Mouse (Mus musculus): ENCODE measurements around the gene Elf1. TPM values are rescaled to one million over a fixed set of nuclear protein-coding genes. Genes with fewer than 3 reads are reported as not detected.

The Elf1 gene
- polyA plus RNA-seq, 1 experiment from 2014 or later: 19.2 TPM

GRCm38 (mm10) chr14:79486993-79487731 lies 6.2 kb downstream of the Elf1 start:
- Histone ChIP-seq H3K36me3 (ENCODE audit: control insufficient read depth, insufficient read depth, low read length) (no peaks in the 10 kb centered on the region), H3K27ac (ENCODE audit: low read length) (peak overlapping the region; percentile 64), H3K9ac (ENCODE audit: low read length) (peak overlapping the region; percentile 49), H3K9me3 (replicated peaks; ENCODE audit: control insufficient read depth, low read length) (no peaks in the 10 kb centered on the region), H3K27me3 (ENCODE audit: control insufficient read depth, insufficient read depth, low read length) (no peaks in the 10 kb centered on the region), H3K4me3 (replicated peaks; ENCODE audit: low read length) (peak overlapping the region; percentile 41), H3K4me2 (ENCODE audit: low read depth, low read length) (peak overlapping the region; percentile 52), H3K4me1 (ENCODE audit: control insufficient read depth, insufficient read depth, low read length) (peaks cover 47% of the 10 kb centered on the region)
- no peak for ATAC-seq (ENCODE audit: insufficient read depth, low FRiP score)
- WGBS: 9% methylated on average over 19 of the region's 19 CpGs

DNA sequence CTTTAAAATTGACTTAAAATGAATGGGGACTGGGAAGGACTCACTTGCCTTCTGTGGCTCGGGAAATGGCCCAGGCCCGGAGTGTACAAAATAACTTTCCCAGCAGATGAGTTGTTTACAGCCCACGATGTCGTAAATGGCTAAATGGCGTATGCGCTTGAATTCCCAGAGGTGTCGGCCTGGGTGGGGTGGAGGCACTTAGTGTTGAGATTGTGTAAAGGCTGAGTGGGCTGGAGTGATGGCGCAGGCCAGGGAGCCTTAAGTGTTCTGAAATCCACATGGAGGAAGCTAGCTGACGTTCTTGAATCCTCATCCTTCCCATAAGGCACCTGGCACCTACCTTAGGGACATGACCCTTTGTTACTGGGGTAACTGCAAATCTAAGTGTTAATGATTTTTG lies 7.5 kb downstream of the Elf1 start:
- H3K4me1 ChIP-seq (ENCODE audit: control insufficient read depth, insufficient read depth, low read length): peaks cover 38% of the 10 kb centered on the region
- no peaks in the 10 kb centered on the region for H3K36me3 ChIP-seq (ENCODE audit: control insufficient read depth, insufficient read depth, low read length)
- no peak overlapping the region for H3K4me3 ChIP-seq (replicated peaks; ENCODE audit: low read length)
- 69% methylated on average over 9 of the region's 9 CpGs for WGBS
- H3K27ac ChIP-seq (ENCODE audit: low read length): peak overlapping the region; percentile 17; the same call in 1 of the 2 replicates
- no peak for ATAC-seq (ENCODE audit: insufficient read depth, low FRiP score)
- no peak overlapping the region for H3K4me2 ChIP-seq (ENCODE audit: low read depth, low read length)
- no peaks in the 10 kb centered on the region for H3K27me3 ChIP-seq (ENCODE audit: control insufficient read depth, insufficient read depth, low read length)
- no peak overlapping the region for H3K9ac ChIP-seq (ENCODE audit: low read length)
- H3K9me3 ChIP-seq (replicated peaks; ENCODE audit: control insufficient read depth, low read length): no peaks in the 10 kb centered on the region

GRCm38 (mm10) chr14:79489150-79489549 lies 8.2 kb downstream of the Elf1 start:
- Histone ChIP-seq H3K4me3 (replicated peaks; ENCODE audit: low read length) (no peak overlapping the region), H3K9me3 (replicated peaks; ENCODE audit: control insufficient read depth, low read length) (no peaks in the 10 kb centered on the region), H3K9ac (ENCODE audit: low read length) (no peak overlapping the region), H3K4me2 (ENCODE audit: low read depth, low read length) (no peak overlapping the region), H3K36me3 (ENCODE audit: control insufficient read depth, insufficient read depth, low read length) (no peaks in the 10 kb centered on the region), H3K27ac (ENCODE audit: low read length) (no peak overlapping the region), H3K27me3 (ENCODE audit: control insufficient read depth, insufficient read depth, low read length) (no peaks in the 10 kb centered on the region), H3K4me1 (ENCODE audit: control insufficient read depth, insufficient read depth, low read length) (peaks cover 34% of the 10 kb centered on the region)
- no peak for ATAC-seq (ENCODE audit: insufficient read depth, low FRiP score)
- WGBS: 66% methylated on average over 12 of the region's 12 CpGs

- H3K9me3 ChIP-seq (replicated peaks; ENCODE audit: control insufficient read depth, low read length): no peaks in the 10 kb centered on the region
- no peaks in the 10 kb centered on the region for H3K27me3 ChIP-seq (ENCODE audit: control insufficient read depth, insufficient read depth, low read length)
- H3K36me3 ChIP-seq (ENCODE audit: control insufficient read depth, insufficient read depth, low read length): no peaks in the 10 kb centered on the region
- no peak overlapping the region for H3K4me3 ChIP-seq (replicated peaks; ENCODE audit: low read length)
- no peak overlapping the region for H3K4me2 ChIP-seq (ENCODE audit: low read depth, low read length)
- ATAC-seq (ENCODE audit: insufficient read depth, low FRiP score): no peak
- no peak overlapping the region for H3K9ac ChIP-seq (ENCODE audit: low read length)
- peaks cover 29% of the 10 kb centered on the region for H3K4me1 ChIP-seq (ENCODE audit: control insufficient read depth, insufficient read depth, low read length)
- no peak overlapping the region for H3K27ac ChIP-seq (ENCODE audit: low read length)
- 64% methylated on average over 3 of the region's 3 CpGs for WGBS
These were observed 9.3 kb downstream of the Elf1 start for GRCm38 (mm10) chr14:79490246-79490645.

GRCm38 (mm10) chr14:79494349-79494748 lies 13.4 kb downstream of the Elf1 start:
- H3K36me3 ChIP-seq (ENCODE audit: control insufficient read depth, insufficient read depth, low read length): no peaks in the 10 kb centered on the region
- no peaks in the 10 kb centered on the region for H3K9me3 ChIP-seq (replicated peaks; ENCODE audit: control insufficient read depth, low read length)
- 81% methylated on average over 6 of the region's 6 CpGs for WGBS
- H3K4me3 ChIP-seq (replicated peaks; ENCODE audit: low read length): no peak overlapping the region
- H3K27ac ChIP-seq (ENCODE audit: low read length): no peak overlapping the region
- 0 out of 2 replicates have a peak, but pooled peaks cover under 1% of the 10 kb centered on the region for H3K4me1 ChIP-seq (ENCODE audit: control insufficient read depth, insufficient read depth, low read length)
- ATAC-seq (ENCODE audit: insufficient read depth, low FRiP score): no peak
- no peaks in the 10 kb centered on the region for H3K27me3 ChIP-seq (ENCODE audit: control insufficient read depth, insufficient read depth, low read length)
- H3K4me2 ChIP-seq (ENCODE audit: low read depth, low read length): no peak overlapping the region
- H3K9ac ChIP-seq (ENCODE audit: low read length): no peak overlapping the region

DNA sequence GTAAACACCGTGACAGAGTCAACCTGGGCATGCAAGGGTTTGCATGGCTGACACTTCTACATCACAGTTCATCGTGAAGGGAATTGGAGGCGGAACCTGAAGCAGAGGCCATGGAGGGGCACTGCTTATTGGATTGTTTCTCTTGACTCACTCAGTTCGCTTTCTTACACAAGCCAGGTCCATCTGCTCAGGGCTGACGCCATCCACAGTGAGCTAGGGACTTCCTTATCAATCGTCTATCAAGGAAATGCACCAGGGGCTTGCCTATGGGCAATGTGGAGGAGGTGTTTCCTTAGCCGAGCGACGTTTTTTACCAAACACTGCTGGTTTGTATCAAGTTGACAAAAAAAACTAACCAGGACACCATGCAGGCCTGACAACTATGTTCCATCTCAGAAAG lies 18.3 kb downstream of the Elf1 start:
- Histone ChIP-seq H3K27me3 (ENCODE audit: control insufficient read depth, insufficient read depth, low read length) (no peaks in the 10 kb centered on the region), H3K9ac (ENCODE audit: low read length) (no peak overlapping the region), H3K36me3 (ENCODE audit: control insufficient read depth, insufficient read depth, low read length) (no peaks in the 10 kb centered on the region), H3K9me3 (replicated peaks; ENCODE audit: control insufficient read depth, low read length) (no peaks in the 10 kb centered on the region), H3K4me1 (ENCODE audit: control insufficient read depth, insufficient read depth, low read length) (peaks cover 12% of the 10 kb centered on the region; the same call in 1 of the 2 replicates), H3K4me2 (ENCODE audit: low read depth, low read length) (no peak overlapping the region), H3K4me3 (replicated peaks; ENCODE audit: low read length) (no peak overlapping the region), H3K27ac (ENCODE audit: low read length) (no peak overlapping the region)
- 65% methylated on average over 9 of the region's 9 CpGs for WGBS
- ATAC-seq (ENCODE audit: insufficient read depth, low FRiP score): no peak

DNA sequence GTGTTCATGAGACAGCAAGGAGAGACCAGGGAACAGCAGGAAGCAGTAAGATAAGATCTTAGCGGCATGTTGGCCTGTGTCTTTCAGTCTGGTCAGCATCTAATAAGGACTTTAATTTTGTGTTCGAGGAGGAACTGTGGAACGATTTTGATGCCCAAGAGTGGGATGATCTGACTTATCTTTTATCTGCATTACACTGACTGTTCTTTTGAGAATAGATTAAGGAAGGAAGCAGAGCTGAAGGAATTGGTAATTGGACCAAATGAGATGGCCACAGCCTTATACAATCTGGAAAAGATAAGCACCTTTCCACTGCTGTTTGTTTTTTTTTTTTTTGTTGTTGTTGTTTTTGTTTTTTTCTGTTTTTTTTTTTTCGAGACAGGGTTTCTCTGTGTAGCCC lies 19.8 kb downstream of the Elf1 start:
- H3K36me3 ChIP-seq (ENCODE audit: control insufficient read depth, insufficient read depth, low read length): no peaks in the 10 kb centered on the region
- H3K27me3 ChIP-seq (ENCODE audit: control insufficient read depth, insufficient read depth, low read length): no peaks in the 10 kb centered on the region
- H3K4me1 ChIP-seq (ENCODE audit: control insufficient read depth, insufficient read depth, low read length): peaks cover 12% of the 10 kb centered on the region; the same call in 1 of the 2 replicates
- H3K9me3 ChIP-seq (replicated peaks; ENCODE audit: control insufficient read depth, low read length): no peaks in the 10 kb centered on the region
- no peak for ATAC-seq (ENCODE audit: insufficient read depth, low FRiP score)
- WGBS: 76% methylated on average over 4 of the region's 4 CpGs
- no peak overlapping the region for H3K27ac ChIP-seq (ENCODE audit: low read length)
- H3K4me2 ChIP-seq (ENCODE audit: low read depth, low read length): no peak overlapping the region
- H3K9ac ChIP-seq (ENCODE audit: low read length): no peak overlapping the region
- no peak overlapping the region for H3K4me3 ChIP-seq (replicated peaks; ENCODE audit: low read length)

GRCm38 (mm10) chr14:79503371-79504075 lies 22.5 kb downstream of the Elf1 start:
- no peak overlapping the region for H3K4me2 ChIP-seq (ENCODE audit: low read depth, low read length)
- H3K27ac ChIP-seq (ENCODE audit: low read length): peak overlapping the region; percentile 84
- WGBS: 49% methylated on average over 5 of the region's 5 CpGs
- no peak overlapping the region for H3K9ac ChIP-seq (ENCODE audit: low read length)
- H3K4me3 ChIP-seq (replicated peaks; ENCODE audit: low read length): no peak overlapping the region
- H3K9me3 ChIP-seq (replicated peaks; ENCODE audit: control insufficient read depth, low read length): no peaks in the 10 kb centered on the region
- ATAC-seq (ENCODE audit: insufficient read depth, low FRiP score): peak; percentile 61; the same call in 1 of the 2 replicates
- peaks cover 19% of the 10 kb centered on the region for H3K4me1 ChIP-seq (ENCODE audit: control insufficient read depth, insufficient read depth, low read length)
- H3K27me3 ChIP-seq (ENCODE audit: control insufficient read depth, insufficient read depth, low read length): no peaks in the 10 kb centered on the region
- H3K36me3 ChIP-seq (ENCODE audit: control insufficient read depth, insufficient read depth, low read length): no peaks in the 10 kb centered on the region

GRCm38 (mm10) chr14:79504246-79505006 lies 23.4 kb downstream of the Elf1 start:
- no peaks in the 10 kb centered on the region for H3K36me3 ChIP-seq (ENCODE audit: control insufficient read depth, insufficient read depth, low read length)
- no peak for ATAC-seq (ENCODE audit: insufficient read depth, low FRiP score)
- 73% methylated on average over 7 of the region's 7 CpGs for WGBS
- H3K9me3 ChIP-seq (replicated peaks; ENCODE audit: control insufficient read depth, low read length): no peaks in the 10 kb centered on the region
- H3K4me3 ChIP-seq (replicated peaks; ENCODE audit: low read length): no peak overlapping the region
- H3K4me1 ChIP-seq (ENCODE audit: control insufficient read depth, insufficient read depth, low read length): peaks cover 19% of the 10 kb centered on the region
- no peaks in the 10 kb centered on the region for H3K27me3 ChIP-seq (ENCODE audit: control insufficient read depth, insufficient read depth, low read length)
- no peak overlapping the region for H3K9ac ChIP-seq (ENCODE audit: low read length)
- peak overlapping the region; percentile 84 for H3K27ac ChIP-seq (ENCODE audit: low read length)
- no peak overlapping the region for H3K4me2 ChIP-seq (ENCODE audit: low read depth, low read length)
